Mouse (Mus musculus) cortical plate, adult 2 months (tissue): ENCODE results near the gene Tspan9. TPM values are rescaled to one million over a fixed set of nuclear protein-coding genes. Genes with fewer than 3 reads are reported as not detected.

ENCODE experiments used
- H3K27ac ChIP-seq: fragments of 200-500 bp; 2 replicates; pipeline ENCODE4 v1.5.1; 2012; ENCODE audit warnings: low read length, control low read depth, inconsistent platforms; ENCODE audit not compliant: insufficient read depth
- H3K4me1 ChIP-seq: fragments of 200-500 bp; 2 replicates; pipeline ENCODE4 v1.6.1; 2011; ENCODE audit warnings: low read length; ENCODE audit not compliant: control insufficient read depth, insufficient read depth
- H3K4me3 ChIP-seq: fragments of 200-500 bp; 2 replicates; pipeline ENCODE4 v1.5.1; 2011; ENCODE audit warnings: mild to moderate bottlenecking, low read length, control low read depth; ENCODE audit not compliant: insufficient read depth
- CTCF ChIP-seq: fragments of 200-500 bp; IDR thresholded peaks from 2 replicates; pipeline ENCODE4 v1.5.1; 2011; ENCODE audit warnings: mild to moderate bottlenecking, control low read depth, low read length; ENCODE audit not compliant: insufficient read depth; ENCODE audit errors: extremely low read depth
- POLR2A ChIP-seq: fragments of 200-500 bp; IDR thresholded peaks from 2 replicates; pipeline ENCODE4 v1.6.1; 2011; ENCODE audit warnings: mild to moderate bottlenecking, low read length, control low read depth; ENCODE audit not compliant: insufficient read depth; ENCODE audit errors: extremely low read depth
- polyA plus RNA-seq: library from polyadenylated mRNA; depleted of rRNA; stranded (reverse); fragments of >200 nt; gene quantifications from 2 replicates; pipeline ENCODE4 v1.2.3, GENCODE M21; 2012

Tspan9 gene
- polyA plus RNA-seq, 1 experiment = 55.5 TPM

DNA sequence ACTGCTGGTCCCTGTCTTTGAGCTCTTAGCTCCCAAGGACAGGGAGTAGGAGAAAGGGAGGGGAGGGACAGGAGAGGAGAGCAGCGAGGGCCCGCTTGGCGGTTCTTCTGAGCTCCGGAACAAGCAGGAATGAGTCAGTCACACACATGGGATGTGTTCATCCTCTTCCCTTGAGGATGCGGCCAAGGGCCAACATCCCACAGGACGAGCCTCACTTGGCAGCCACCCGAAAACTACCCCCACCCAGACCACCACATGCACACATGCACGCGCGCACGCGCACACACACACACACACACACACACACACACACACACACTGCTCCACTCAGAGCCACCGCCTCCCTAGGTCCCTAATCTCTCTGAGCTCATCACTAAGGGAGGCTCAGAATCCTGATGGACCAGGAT is 132.3 kb downstream of the Tspan9 start:
- H3K4me1 ChIP-seq = peaks cover 5% of the 10 kb centered on the region; the same call in 1 of the 2 replicates
- no peak overlapping the region for H3K4me3 ChIP-seq
- TF ChIP-seq CTCF = no peak
- no peak for TF ChIP-seq POLR2A
- no peak overlapping the region for H3K27ac ChIP-seq

GRCm38 (mm10) chr6:128010135-128010971 is 133.0 kb downstream of the Tspan9 start:
- H3K27ac ChIP-seq = no peak overlapping the region
- H3K4me1 ChIP-seq = peaks cover 5% of the 10 kb centered on the region; the same call in 1 of the 2 replicates
- TF ChIP-seq POLR2A = no peak
- no peak for TF ChIP-seq CTCF
- H3K4me3 ChIP-seq = no peak overlapping the region

GRCm38 (mm10) chr6:128007982-128008562 is 135.3 kb downstream of the Tspan9 start:
- no peak overlapping the region for H3K27ac ChIP-seq

DNA sequence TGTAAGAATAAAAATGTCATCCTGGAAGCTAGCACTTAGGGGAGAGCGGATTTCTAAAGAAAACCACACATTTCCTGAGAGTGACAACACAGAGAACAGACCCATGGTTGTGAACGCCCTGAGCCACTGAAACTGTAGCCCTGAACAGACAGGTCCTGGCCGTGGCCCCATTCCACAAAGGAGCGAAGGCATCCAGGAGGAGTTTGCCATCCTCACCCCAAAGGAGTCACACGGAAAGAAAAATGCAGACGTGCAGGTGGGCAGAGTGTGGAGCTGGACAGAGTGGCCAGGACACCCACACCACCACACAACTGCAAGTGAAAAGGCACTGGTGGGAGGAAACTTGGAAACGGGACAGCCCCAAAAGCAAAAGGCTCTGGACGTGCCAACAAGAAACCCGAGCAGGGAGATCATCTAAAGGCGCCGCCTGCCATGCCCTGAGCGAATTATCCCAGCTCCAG is 136.1 kb downstream of the Tspan9 start:
- Histone ChIP-seq H3K4me1 (peaks cover 6% of the 10 kb centered on the region), H3K27ac (no peak overlapping the region), H3K4me3 (no peak overlapping the region)
- TF ChIP-seq POLR2A (no peak), CTCF (no peak)

More at GRCm38 (mm10) chr6:128007982-128008562, 135.3 kb downstream of the Tspan9 start:
- H3K4me3 ChIP-seq = no peak overlapping the region
- TF ChIP-seq CTCF (no peak), POLR2A (no peak)
- peaks cover 6% of the 10 kb centered on the region for H3K4me1 ChIP-seq

GRCm38 (mm10) chr6:128006156-128006555 is 137.2 kb downstream of the Tspan9 start:
- H3K4me1 ChIP-seq = peaks cover 4% of the 10 kb centered on the region
- no peak overlapping the region for H3K4me3 ChIP-seq
- H3K27ac ChIP-seq = no peak overlapping the region
- TF ChIP-seq POLR2A = no peak
- TF ChIP-seq CTCF = no peak

DNA sequence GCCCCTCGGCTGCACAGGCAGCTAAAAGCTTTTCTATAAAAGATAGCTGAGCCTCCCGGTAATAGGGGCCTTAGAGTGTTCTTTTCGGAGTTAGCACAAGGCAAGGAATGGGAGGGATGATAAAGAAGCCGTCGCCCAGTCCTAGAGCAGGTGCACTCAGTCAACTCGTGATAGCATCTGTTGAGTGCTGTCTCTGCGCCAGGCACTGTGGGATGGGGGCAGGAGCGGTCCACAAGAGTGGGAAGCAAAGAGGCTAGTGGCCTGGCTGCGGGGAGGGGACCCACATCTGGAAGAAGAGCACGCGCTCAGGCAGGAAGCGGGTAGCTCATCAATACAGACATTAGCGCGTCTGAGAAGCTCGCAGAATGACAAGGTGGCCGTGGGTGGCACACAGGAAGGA is 138.8 kb downstream of the Tspan9 start:
- TF ChIP-seq CTCF (no peak), POLR2A (no peak)
- no peak overlapping the region for H3K27ac ChIP-seq
- no peak overlapping the region for H3K4me3 ChIP-seq
- H3K4me1 ChIP-seq = peaks cover 4% of the 10 kb centered on the region

DNA sequence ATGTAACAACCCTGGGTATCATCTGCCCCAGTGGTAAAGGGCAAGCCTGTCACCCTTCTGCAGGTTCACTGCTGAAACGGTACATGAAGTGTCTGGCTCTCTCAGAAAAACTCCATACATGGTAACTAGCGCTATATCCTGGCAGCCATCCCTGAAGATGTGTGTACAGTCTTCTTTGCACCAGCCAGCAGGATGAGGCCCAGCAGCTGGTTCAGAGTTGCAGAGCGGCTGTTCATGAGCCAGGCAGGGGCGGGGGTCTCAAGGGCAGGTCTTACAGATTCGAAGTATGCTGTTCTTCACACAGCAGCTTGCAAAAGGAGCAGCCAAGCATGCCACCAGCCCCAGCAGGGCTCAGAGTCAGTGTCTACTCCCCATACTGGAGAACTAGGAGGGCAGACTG is 139.9 kb downstream of the Tspan9 start:
- no peak overlapping the region for H3K4me3 ChIP-seq
- peaks cover 4% of the 10 kb centered on the region for H3K4me1 ChIP-seq
- H3K27ac ChIP-seq = no peak overlapping the region
- TF ChIP-seq CTCF (no peak), POLR2A (no peak)

- Histone ChIP-seq H3K4me3 (no peak overlapping the region), H3K4me1 (peaks cover 2% of the 10 kb centered on the region), H3K27ac (no peak overlapping the region)
- TF ChIP-seq CTCF = no peak
- no peak for TF ChIP-seq POLR2A
Measured at GRCm38 (mm10) chr6:128002667-128003066, 140.7 kb downstream of the Tspan9 start.

DNA sequence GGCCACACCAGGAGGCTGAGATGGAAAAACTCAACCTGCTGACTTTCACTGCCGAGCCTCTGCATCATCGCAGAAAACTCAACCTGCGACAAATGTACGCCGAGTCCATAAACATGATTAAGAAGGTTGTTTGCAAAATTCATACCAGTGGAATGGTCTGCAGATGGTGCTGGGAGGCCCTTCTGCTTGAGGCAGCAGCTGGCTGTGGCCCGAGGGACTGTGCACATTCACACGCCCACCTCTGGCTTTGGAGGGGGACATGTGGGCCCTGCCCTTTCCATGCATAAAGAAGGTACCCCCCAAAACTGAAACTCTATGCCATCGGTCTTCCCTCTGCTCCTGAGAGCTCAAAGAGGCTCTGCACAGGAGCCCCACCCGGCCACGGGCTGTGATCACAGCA is 141.3 kb downstream of the Tspan9 start:
- H3K4me1 ChIP-seq = peaks cover 1% of the 10 kb centered on the region
- no peak overlapping the region for H3K4me3 ChIP-seq
- no peak overlapping the region for H3K27ac ChIP-seq
- no peak for TF ChIP-seq CTCF
- no peak for TF ChIP-seq POLR2A

DNA sequence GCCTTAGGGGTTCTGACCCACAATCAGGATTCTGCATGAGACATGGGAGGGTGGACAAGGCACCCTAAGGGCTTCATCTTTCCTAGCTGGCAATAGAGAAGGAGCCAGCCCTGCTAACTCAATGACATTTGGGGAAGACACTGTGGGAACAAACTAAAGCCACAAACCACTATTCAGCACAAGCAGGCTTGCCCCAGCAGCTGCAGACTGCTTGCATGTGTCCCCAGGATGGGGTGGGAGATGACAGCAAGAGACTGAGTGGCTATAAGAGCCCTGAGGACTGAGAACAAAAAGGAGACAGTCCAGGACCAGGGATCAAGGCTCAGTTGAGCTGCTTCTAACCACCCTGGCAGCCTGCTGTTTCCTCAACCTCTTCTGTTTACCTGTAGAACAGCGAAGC is 141.8 kb downstream of the Tspan9 start:
- H3K4me3 ChIP-seq = no peak overlapping the region
- no peak for TF ChIP-seq POLR2A
- TF ChIP-seq CTCF = no peak
- H3K27ac ChIP-seq = no peak overlapping the region
- H3K4me1 ChIP-seq = peaks cover 1% of the 10 kb centered on the region; the same call in 1 of the 2 replicates
